Mouse (Mus musculus) mesoderm, embryonic 11.5 days (tissue): ENCODE measurements around the gene Gm39115.

Source experiments
- DNase-seq: peaks from one replicate; pipeline ENCODE4 v3.0.0-alpha.2; 2012; ENCODE audit warnings: low read depth, low spot score

The Gm39115 gene

DNA sequence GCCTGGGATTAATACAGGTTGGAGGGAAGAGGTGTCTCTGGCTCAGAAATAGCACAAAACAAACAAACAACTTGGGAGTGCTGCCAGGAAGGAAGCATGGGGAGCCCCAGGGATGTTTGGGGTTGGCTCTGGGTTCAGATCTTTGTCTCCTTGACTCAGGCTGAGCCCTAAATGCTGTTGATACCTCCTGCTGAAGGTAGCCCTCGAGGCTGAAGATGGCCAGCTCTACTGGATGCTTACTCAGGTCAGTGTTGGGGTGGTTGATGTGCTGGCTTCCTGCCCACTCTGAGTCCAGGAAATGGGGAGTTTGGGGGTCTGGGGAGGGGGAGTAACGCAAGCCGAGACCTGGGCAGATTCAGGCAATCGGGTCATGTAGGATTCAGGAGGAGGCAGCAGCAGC is 39.1 kb downstream of the Gm39115 start:
- DNase-seq: no peak

GRCm38 (mm10) chr7:142095183-142095931 is 40.5 kb downstream of the Gm39115 start, which contains the start of gene Dusp8:
Gene Dusp8 (minus strand): TSS chr7:142095843.
- DNase-seq: peak; percentile 95

DNA sequence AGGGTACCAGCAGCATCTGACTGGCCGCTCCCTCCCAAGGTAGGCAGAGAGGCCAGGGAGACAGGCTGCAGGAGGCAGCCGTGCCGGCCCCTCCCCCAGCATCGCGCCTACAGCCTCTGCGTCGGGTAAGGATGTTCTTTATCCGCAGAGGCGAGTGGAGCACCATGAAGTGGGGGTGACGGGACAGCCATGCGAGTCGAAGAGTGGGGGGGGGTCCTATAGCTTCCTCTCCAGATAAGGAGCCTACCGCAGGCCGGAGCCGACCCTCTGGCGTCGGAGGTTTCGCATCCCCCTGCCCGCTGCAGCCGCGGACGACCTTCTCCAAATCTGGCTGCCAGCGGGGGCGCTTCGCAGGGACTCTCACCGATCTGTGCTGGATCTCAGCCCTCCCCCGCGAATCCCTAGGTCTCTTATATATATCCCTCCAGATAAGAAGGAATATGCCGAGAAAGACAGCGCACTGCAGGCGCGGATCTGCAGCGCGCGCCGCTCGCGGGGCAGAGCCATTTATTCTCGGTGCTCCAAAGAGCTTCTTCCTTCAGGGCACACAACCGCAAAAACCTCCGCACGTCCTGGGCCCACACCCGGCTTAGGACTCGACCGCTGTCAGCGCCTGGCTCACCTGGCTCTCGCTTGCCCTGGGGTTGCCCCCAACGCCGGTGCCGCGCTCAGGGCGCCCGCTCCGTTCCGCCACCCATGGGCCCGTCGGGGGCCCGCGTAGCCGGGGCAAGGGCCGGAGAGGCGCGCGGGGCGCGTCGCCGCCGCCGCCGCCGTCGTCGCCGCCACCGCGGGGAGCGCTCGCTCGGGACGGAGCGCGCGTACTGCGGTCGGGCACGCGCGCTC is 41.3 kb downstream of the Gm39115 start:
- DNase-seq: no peak

GRCm38 (mm10) chr7:142093696-142094240 is 42.1 kb downstream of the Gm39115 start:
- DNase-seq: no peak

DNA sequence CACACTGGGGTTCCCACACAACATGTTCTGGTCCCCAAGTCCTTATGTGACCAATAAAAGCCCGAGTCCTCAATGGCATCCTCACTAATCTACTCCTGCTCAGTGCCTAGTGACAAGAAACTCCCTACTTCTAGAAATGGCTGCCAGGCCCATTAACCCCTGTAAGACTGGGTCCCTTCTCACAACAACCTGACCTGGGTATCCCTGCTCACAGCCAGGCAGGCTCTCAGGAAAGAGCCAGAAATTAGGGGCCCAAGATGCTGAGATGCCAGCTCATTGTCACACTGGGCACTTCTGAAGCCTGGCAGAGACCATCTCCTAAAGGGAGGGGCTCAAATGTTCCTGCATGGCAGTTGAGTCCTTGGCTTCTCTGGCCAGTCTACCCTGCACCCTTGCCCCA is 42.8 kb downstream of the Gm39115 start:
- DNase-seq: no peak

- no peak for DNase-seq
Observed at GRCm38 (mm10) chr7:142091848-142092247, 44.0 kb downstream of the Gm39115 start.

- no peak for DNase-seq
Observed at GRCm38 (mm10) chr7:142089648-142090447, 46.0 kb downstream of the Gm39115 start.

DNA sequence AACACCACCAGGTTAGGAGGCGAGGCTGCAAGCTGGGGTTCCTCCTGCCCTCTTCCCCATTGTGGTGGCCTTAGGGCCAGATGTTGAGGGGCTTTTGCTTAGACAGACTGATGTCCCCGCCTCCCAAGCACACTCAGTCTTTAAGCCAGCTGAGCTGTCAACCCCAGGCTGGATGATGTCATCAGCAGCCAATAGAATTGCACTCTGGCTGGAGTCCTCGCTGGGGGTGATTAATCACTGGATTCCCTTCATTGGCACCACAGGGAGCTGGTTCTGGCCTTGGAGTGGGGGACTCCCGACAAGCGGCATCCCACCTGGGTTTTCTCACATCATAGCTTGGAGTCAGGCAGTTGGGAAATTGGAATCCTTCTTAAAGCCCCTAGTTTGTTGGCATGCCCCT is 46.9 kb downstream of the Gm39115 start:
- DNase-seq: peak; percentile 87

DNA sequence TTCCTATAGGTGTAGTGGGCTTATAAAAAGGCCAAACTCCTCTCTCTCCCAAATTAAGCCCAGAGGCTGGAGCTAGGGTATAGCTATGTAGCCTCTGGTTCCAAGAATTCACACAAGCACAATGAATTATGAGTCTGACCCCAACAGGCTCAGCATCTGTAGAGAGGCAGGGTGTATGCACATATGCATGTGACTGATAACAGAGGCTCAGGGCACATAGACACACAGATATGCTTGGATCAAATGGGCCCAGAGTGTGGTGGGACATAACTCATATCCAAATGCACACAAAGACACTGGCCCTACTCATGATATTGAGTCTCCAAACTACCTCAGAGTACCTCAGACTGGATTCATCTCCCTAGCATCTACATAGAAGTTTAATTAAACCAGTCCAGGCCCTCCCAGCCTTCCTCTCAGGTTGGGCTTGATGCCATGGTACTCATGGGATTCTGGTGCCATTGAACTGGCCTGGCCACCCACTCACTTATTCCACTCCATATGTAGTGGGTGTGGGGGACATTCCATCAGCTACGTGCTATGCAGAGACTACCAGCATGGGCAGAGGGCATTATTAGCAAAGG is 48.7 kb downstream of the Gm39115 start:
- DNase-seq: no peak

- no peak for DNase-seq
Observed at GRCm38 (mm10) chr7:142086159-142086905, 49.5 kb downstream of the Gm39115 start.
